Mouse (Mus musculus): ENCODE measurements around the gene Krtap10-4.
"Not testable (repeated sequence)": the region's sequence is repeated elsewhere in the genome, so short reads cannot be mapped to it uniquely, and the experiment has no call there.

Gene Krtap10-4

GRCm38 (mm10) chr10:77826951-77827350 is at the start of gene Krtap10-4:
Gene Krtap10-4, minus strand, starts transcription at chr10:77827095.
- no peak for DNase-seq (ENCODE audit: low read depth, low spot score)

GRCm38 (mm10) chr10:77869651-77870050 is 42.8 kb upstream of the Krtap10-4 start:
- DNase-seq (ENCODE audit: low read depth, low spot score), result no peak

GRCm38 (mm10) chr10:77867546-77867945 is 40.7 kb upstream of the Krtap10-4 start:
- DNase-seq (ENCODE audit: low read depth, low spot score), result no peak

- no peak for DNase-seq (ENCODE audit: low read depth, low spot score)
Measured at GRCm38 (mm10) chr10:77864762-77865143, 37.9 kb upstream of the Krtap10-4 start.

- peak; percentile 73 for DNase-seq (ENCODE audit: low read depth, low spot score)
Measured at GRCm38 (mm10) chr10:77864067-77864761, 37.3 kb upstream of the Krtap10-4 start.

GRCm38 (mm10) chr10:77861675-77862074 is 34.8 kb upstream of the Krtap10-4 start, which contains the start of gene Gm3285:
Gene Gm3285, plus strand, starts transcription at chr10:77861975.
- DNase-seq (ENCODE audit: low read depth, low spot score), result no peak

- no peak for DNase-seq (ENCODE audit: low read depth, low spot score)
Measured at GRCm38 (mm10) chr10:77852559-77852958, 25.7 kb upstream of the Krtap10-4 start, which contains the start of gene Gm10318. Gene Gm10318, plus strand, starts transcription at chr10:77852859.

- no peak for DNase-seq (ENCODE audit: low read depth, low spot score)
Measured at GRCm38 (mm10) chr10:77847538-77847937, 20.6 kb upstream of the Krtap10-4 start.

- no peak for DNase-seq (ENCODE audit: low read depth, low spot score)
Measured at GRCm38 (mm10) chr10:77846961-77847360, 20.1 kb upstream of the Krtap10-4 start.

GRCm38 (mm10) chr10:77846503-77846902 is 19.6 kb upstream of the Krtap10-4 start, which contains the start of gene Gm36176:
Gene Gm36176, plus strand, starts transcription at chr10:77846803.
- DNase-seq (ENCODE audit: low read depth, low spot score), result no peak

- no peak for DNase-seq (ENCODE audit: low read depth, low spot score)
Measured at GRCm38 (mm10) chr10:77839006-77839405, 12.1 kb upstream of the Krtap10-4 start.

GRCm38 (mm10) chr10:77835647-77836046 is 8.8 kb upstream of the Krtap10-4 start, which contains the start of gene Krtap10-10:
Gene Krtap10-10, plus strand, starts transcription at chr10:77835947.
- DNase-seq (ENCODE audit: low read depth, low spot score), result no peak

- no peak for DNase-seq (ENCODE audit: low read depth, low spot score)
Measured at GRCm38 (mm10) chr10:77819203-77819602, 7.7 kb downstream of the Krtap10-4 start.

- no peak for DNase-seq (ENCODE audit: low read depth, low spot score)
Measured at GRCm38 (mm10) chr10:77818523-77818922, 8.4 kb downstream of the Krtap10-4 start.

- DNase-seq (ENCODE audit: low read depth, low spot score), result peak; percentile 57
Measured at GRCm38 (mm10) chr10:77815514-77815913, 11.4 kb downstream of the Krtap10-4 start.

GRCm38 (mm10) chr10:77814382-77814781 is 12.5 kb downstream of the Krtap10-4 start, which contains the start of gene Gm2696:
Gene Gm2696, plus strand, starts transcription at chr10:77814682.
- no peak for DNase-seq (ENCODE audit: low read depth, low spot score)

GRCm38 (mm10) chr10:77811743-77812142 is 15.2 kb downstream of the Krtap10-4 start, which contains the start of gene Gm9507:
Gene Gm9507, minus strand, starts transcription at chr10:77811843.
- DNase-seq (ENCODE audit: low read depth, low spot score), result no peak

- no peak for DNase-seq (ENCODE audit: low read depth, low spot score)
Measured at GRCm38 (mm10) chr10:77804095-77804494, 22.8 kb downstream of the Krtap10-4 start.

GRCm38 (mm10) chr10:77798921-77799508 is 27.9 kb downstream of the Krtap10-4 start, which contains the start of gene Gm19668:
Gene Gm19668, minus strand, starts transcription at chr10:77799133.
- no peak for DNase-seq (ENCODE audit: low read depth, low spot score)

GRCm38 (mm10) chr10:77798164-77798920 is 28.6 kb downstream of the Krtap10-4 start:
- not testable (repeated sequence) for DNase-seq (ENCODE audit: low read depth, low spot score)

GRCm38 (mm10) chr10:77797677-77798076 is 29.2 kb downstream of the Krtap10-4 start:
- DNase-seq (ENCODE audit: low read depth, low spot score), result no peak

GRCm38 (mm10) chr10:77794976-77795375 is 31.9 kb downstream of the Krtap10-4 start, which contains the start of gene Gm9639:
Gene Gm9639, minus strand, starts transcription at chr10:77795076.
- DNase-seq (ENCODE audit: low read depth, low spot score), result no peak

Measured in CD4-positive, CD25-positive, alpha-beta regulatory T cell, adult 2 months (primary cell).